Mouse (Mus musculus): ENCODE data around the gene Lrg1.

GRCm38 (mm10) chr17:56139858-56140595 lies 18.2 kb upstream of the Lrg1 start, which contains the start of gene Sema6b:
- TF ChIP-seq CTCF (IDR thresholded peaks at IDR 0.05; ENCODE audit: extremely low read depth, insufficient read depth, insufficient read length, insufficient replicate concordance) (no peak), POLR2A (IDR thresholded peaks at IDR 0.05; ENCODE audit: low read depth, low read length) (no peak)
